Mouse (Mus musculus) thymus, postnatal 10 days (tissue): Measurements from ENCODE around the gene Sp100.
A peak's percentile ranks its signal among the peaks of the same experiment; 100 is the strongest.
"Not testable (repeated sequence)": the region's sequence is repeated elsewhere in the genome, so short reads cannot be mapped to it uniquely, and the experiment has no call there.

Source experiments
- DNase-seq, 2 experiments: peaks; one replicate each; pipeline ENCODE4 v3.0.0; 2021; ENCODE audit warnings: low spot score in 2 of 2

Sp100 gene

GRCm38 (mm10) chr1:85649881-85650280 is at the start of gene Sp100:
TSS of gene Sp100 (plus strand) at chr1:85649988.
- DNase-seq = peak; percentile 52 to 62

- DNase-seq = not testable (repeated sequence)
These were observed 49.7 kb upstream of the Sp100 start, which contains the start of gene Sp140 for GRCm38 (mm10) chr1:85600078-85600477. TSS of gene Sp140 (plus strand) at chr1:85600378.

- peak; percentile 25 to 33 for DNase-seq
These were observed 49.0 kb upstream of the Sp100 start for GRCm38 (mm10) chr1:85600794-85601193.

GRCm38 (mm10) chr1:85604341-85604740 is 45.4 kb upstream of the Sp100 start:
- DNase-seq = not testable (repeated sequence)

GRCm38 (mm10) chr1:85608361-85608760 is 41.4 kb upstream of the Sp100 start:
- DNase-seq = not testable (repeated sequence)

GRCm38 (mm10) chr1:85610581-85610980 is 39.2 kb upstream of the Sp100 start:
- not testable (repeated sequence) for DNase-seq

GRCm38 (mm10) chr1:85615096-85615495 is 34.7 kb upstream of the Sp100 start:
- DNase-seq = not testable (repeated sequence)

GRCm38 (mm10) chr1:85615819-85616218 is 34.0 kb upstream of the Sp100 start:
- DNase-seq = not testable (repeated sequence)

- DNase-seq = not testable (repeated sequence)
These were observed 32.6 kb upstream of the Sp100 start for GRCm38 (mm10) chr1:85617161-85617560.

- DNase-seq = not testable (repeated sequence)
These were observed 31.1 kb upstream of the Sp100 start for GRCm38 (mm10) chr1:85618689-85619088.

GRCm38 (mm10) chr1:85636936-85637335 is 12.9 kb upstream of the Sp100 start:
- DNase-seq = not testable (repeated sequence)

- DNase-seq = peak in 1 of 2 experiments; percentile 15
These were observed 11.6 kb upstream of the Sp100 start for GRCm38 (mm10) chr1:85638144-85638543.

GRCm38 (mm10) chr1:85650524-85650923 is 736 bp downstream of the Sp100 start:
- DNase-seq = not testable (repeated sequence)

GRCm38 (mm10) chr1:85651770-85652275 is 2.0 kb downstream of the Sp100 start:
- not testable (repeated sequence) for DNase-seq

GRCm38 (mm10) chr1:85657211-85657610 is 7.4 kb downstream of the Sp100 start:
- not testable (repeated sequence) for DNase-seq

GRCm38 (mm10) chr1:85664266-85664665 is 14.5 kb downstream of the Sp100 start:
- DNase-seq = no peak

- DNase-seq = peak; percentile 18 to 20
These were observed 30.4 kb downstream of the Sp100 start for GRCm38 (mm10) chr1:85680226-85680625.

- peak in 1 of 2 experiments; percentile 20 for DNase-seq
These were observed 36.9 kb downstream of the Sp100 start for GRCm38 (mm10) chr1:85686666-85687065.

- DNase-seq = peak; percentile 69 to 72
These were observed 37.6 kb downstream of the Sp100 start for GRCm38 (mm10) chr1:85687346-85687745.

- DNase-seq = no peak
These were observed 40.8 kb downstream of the Sp100 start for GRCm38 (mm10) chr1:85690544-85690943.

- DNase-seq = no peak
These were observed 42.5 kb downstream of the Sp100 start for GRCm38 (mm10) chr1:85692281-85692680.

GRCm38 (mm10) chr1:85693280-85693679 is 43.5 kb downstream of the Sp100 start:
- no peak for DNase-seq

- no peak for DNase-seq
These were observed 45.9 kb downstream of the Sp100 start for GRCm38 (mm10) chr1:85695646-85696045.
